Mouse (Mus musculus) spleen, postnatal 14 days (tissue): Measurements from ENCODE around the gene Gm20916.
"Not testable (repeated sequence)": the region's sequence is repeated elsewhere in the genome, so short reads cannot be mapped to it uniquely, and the experiment has no call there.

Experiments used
- DNase-seq, 2 experiments: peaks; one replicate each; pipeline ENCODE4 v3.0.0; 2021 to 2022; ENCODE audit warnings: low spot score in 2 of 2

Gene Gm20916

GRCm38 (mm10) chrY:79319265-79319664, at the start of gene Gm20916:
Gm20916 (plus strand) TSS chrY:79319565.
- DNase-seq: not testable (repeated sequence)
